Mouse (Mus musculus) bone marrow macrophage, adult 2 months (primary cell): ENCODE measurements around the gene Avpr1b.

ENCODE experiments used
- CTCF ChIP-seq: IDR thresholded peaks from 2 replicates; pipeline ENCODE4 v1.5.1; 2012; ENCODE audit warnings: low read depth, mild to moderate bottlenecking, low read length, moderate library complexity
- POLR2A ChIP-seq: IDR thresholded peaks from 2 replicates; pipeline ENCODE4 v1.6.1; 2012; ENCODE audit warnings: mild to moderate bottlenecking, low read depth, low read length, borderline replicate concordance

- no peak for TF ChIP-seq CTCF
- TF ChIP-seq POLR2A = no peak
Observed at GRCm38 (mm10) chr1:131641565-131641964, 42.5 kb downstream of the Avpr1b start.
